Mouse (Mus musculus) hindbrain, embryonic 15.5 days (tissue): Measurements from ENCODE around the gene Phxr2. TPM values are rescaled to one million over a fixed set of nuclear protein-coding genes. Genes with fewer than 3 reads are reported as not detected.

Source experiments
- ATAC-seq: fragments of 200-750 bp; cut with Nextera tagmentation; 2 replicates; pipeline ENCODE4 v1.8.0; 2017; ENCODE audit warnings: low read depth, moderate number of reproducible peaks, moderate TSS enrichment; ENCODE audit not compliant: low FRiP score
- H3K27ac ChIP-seq: fragments of 300-500 bp; sonication (generic); replicated peaks from 2 replicates; pipeline ENCODE4 v1.5.1; 2015; ENCODE audit warnings: mild to moderate bottlenecking, inconsistent platforms
- H3K27me3 ChIP-seq: fragments of 300-500 bp; sonication (generic); 2 replicates; pipeline ENCODE4 v1.6.1; 2015; ENCODE audit warnings: control low read depth, inconsistent platforms
- H3K36me3 ChIP-seq: fragments of 300-500 bp; sonication (generic); 2 replicates; pipeline ENCODE4 v1.6.1; 2015; ENCODE audit warnings: control low read depth, inconsistent platforms
- H3K4me1 ChIP-seq: fragments of 300-500 bp; sonication (generic); replicated peaks from 2 replicates; pipeline ENCODE4 v1.6.1; 2015; ENCODE audit warnings: control low read depth, inconsistent platforms
- H3K4me2 ChIP-seq: fragments of 300-500 bp; sonication (generic); 2 replicates; pipeline ENCODE4 v1.6.1; 2015; ENCODE audit warnings: moderate library complexity, mild to moderate bottlenecking, inconsistent platforms
- H3K4me3 ChIP-seq: fragments of 300-500 bp; sonication (generic); 2 replicates; pipeline ENCODE4 v1.5.1; 2015; ENCODE audit warnings: mild to moderate bottlenecking, inconsistent platforms
- H3K9ac ChIP-seq: fragments of 300-500 bp; sonication (generic); 2 replicates; pipeline ENCODE4 v1.6.1; 2015; ENCODE audit warnings: inconsistent platforms
- H3K9me3 ChIP-seq: fragments of 300-500 bp; sonication (generic); 2 replicates; pipeline ENCODE4 v1.6.1; 2016; ENCODE audit warnings: control low read depth, inconsistent platforms
- WGBS: fragments of 180-500 bp; shearing (Covaris S2); methylation state at CpG from one replicate; pipeline ENCODE4 v1.1.7; 2015; 5-methylcytosine and 5-hydroxymethylcytosine counted together
- polyA plus RNA-seq: library from polyadenylated mRNA; unstranded; fragments of >200 nt; fragmentation: Nextera tagmentation; extraction: Ambion mirVana; gene quantifications from 2 replicates; pipeline ENCODE4 v1.2.1, GENCODE M21; 2015

Phxr2 gene
- polyA plus RNA-seq, 1 experiment from 2014 or later = not detected

DNA sequence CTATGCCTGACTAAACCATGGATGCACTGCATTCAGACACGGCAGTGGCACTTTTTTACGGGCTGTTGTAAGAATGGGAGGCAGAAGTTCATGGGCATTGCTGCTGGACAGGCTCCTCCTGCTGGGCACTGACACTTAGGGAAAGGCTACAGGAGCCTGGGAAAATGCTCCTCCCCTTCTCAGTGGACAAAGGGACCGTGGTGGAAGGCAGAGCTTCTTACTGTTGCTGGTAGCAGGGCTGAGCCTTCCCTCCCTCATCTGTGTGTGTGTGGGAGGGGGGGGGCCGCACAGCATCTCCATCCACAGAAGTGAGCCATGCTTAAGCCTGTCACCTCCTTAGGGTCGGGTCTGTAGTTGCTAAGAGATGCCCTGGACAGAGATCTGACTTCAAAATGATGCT is 5.2 kb upstream of the Phxr2 start:
- Histone ChIP-seq H3K27ac (0 out of 2 replicates have a peak overlapping the region, but pooled peaks have one; percentile 21), H3K36me3 (peaks cover 5% of the 10 kb centered on the region; the same call in 1 of the 2 replicates), H3K4me1 (peaks cover 11% of the 10 kb centered on the region; the same call in 1 of the 2 replicates), H3K9me3 (no peaks in the 10 kb centered on the region), H3K27me3 (no peaks in the 10 kb centered on the region), H3K9ac (no peak overlapping the region), H3K4me3 (no peak overlapping the region), H3K4me2 (no peak overlapping the region)
- ATAC-seq = 0 out of 2 replicates have a peak, but pooled peaks have one; percentile 20
- 48% methylated on average over 5 of the region's 5 CpGs for WGBS

DNA sequence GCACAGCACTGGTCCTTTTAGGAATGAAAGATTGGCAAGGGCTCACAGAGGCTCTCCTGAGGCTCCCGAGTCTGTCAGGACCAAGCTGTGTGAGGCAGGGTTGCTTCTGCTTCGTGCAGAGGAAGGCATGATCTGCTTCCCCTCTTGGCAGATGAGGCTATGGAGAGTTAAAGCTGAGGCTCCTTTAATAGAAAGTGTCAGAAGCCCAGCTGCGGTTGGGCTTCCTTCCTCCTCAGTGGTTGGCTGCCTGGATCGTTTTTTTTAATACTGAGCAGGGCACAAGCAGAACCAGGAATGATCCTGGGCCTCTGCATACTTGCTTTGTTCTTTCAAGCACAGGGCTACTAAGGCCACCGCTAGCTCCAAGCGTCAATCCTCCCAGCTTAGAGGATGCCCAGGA is 4.5 kb upstream of the Phxr2 start:
- 0 out of 2 replicates have a peak overlapping the region, but pooled peaks have one; percentile 21 for H3K27ac ChIP-seq

DNA sequence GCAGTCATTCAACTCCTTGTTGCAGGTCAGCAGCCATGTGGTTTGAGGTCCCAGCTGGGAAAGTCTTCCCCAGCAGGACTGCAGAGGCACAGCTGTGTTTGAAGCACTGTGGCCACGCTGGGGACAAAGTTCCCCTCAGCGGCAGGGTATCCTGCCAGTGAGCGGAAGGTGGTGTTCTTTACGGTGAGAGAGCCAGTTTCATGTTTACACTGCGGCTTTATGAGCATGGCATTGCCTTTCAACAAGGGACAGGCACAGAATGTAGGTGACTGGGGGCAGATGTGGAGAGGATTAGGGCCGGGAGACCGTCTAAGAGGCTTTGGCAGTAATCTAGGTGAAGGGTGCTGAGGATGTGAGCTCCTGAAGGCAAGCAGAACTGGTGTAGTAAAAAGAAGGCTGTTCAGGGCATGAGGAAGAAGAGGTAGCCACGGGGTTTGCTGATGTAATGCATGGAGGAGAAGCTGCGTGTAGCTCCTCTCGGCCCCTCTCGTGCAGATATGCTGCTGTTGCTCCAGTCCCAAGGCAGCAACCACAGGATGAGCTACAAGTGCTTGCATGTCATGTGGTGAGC is 1.7 kb upstream of the Phxr2 start:
- Histone ChIP-seq H3K27me3 (no peaks in the 10 kb centered on the region), H3K4me1 (peaks cover 7% of the 10 kb centered on the region; the same call in 1 of the 2 replicates)
- no peak for ATAC-seq

More for the DNA sequence above, 4.5 kb upstream of the Phxr2 start:
- H3K4me1 ChIP-seq = peaks cover 7% of the 10 kb centered on the region; the same call in 1 of the 2 replicates
- no peaks in the 10 kb centered on the region for H3K9me3 ChIP-seq
- H3K4me2 ChIP-seq = no peak overlapping the region
- 43% methylated on average over 6 of the region's 6 CpGs for WGBS
- H3K9ac ChIP-seq = no peak overlapping the region
- no peak for ATAC-seq
- H3K4me3 ChIP-seq = no peak overlapping the region
- H3K27me3 ChIP-seq = no peaks in the 10 kb centered on the region
- peaks cover 5% of the 10 kb centered on the region; the same call in 1 of the 2 replicates for H3K36me3 ChIP-seq

DNA sequence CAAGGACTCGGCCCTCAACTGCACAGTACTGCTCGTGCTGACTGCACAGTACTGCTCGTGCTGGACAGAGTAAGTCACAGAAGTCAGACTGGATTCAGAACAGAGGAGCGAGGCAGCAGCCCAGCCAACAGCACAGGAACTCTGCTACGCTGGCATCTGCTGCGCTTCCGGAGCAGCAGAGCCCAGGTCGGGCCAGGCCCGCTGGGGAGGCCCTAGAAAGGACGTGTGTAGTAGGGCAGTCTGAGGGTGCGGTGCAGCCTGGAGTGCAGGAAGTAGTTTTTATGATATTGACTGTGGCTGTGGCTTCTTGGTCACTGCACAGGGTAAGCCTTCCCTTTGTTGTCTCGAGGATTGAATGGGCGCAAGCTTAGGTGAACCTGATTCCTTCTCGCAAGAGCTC is 829 bp upstream of the Phxr2 start:
- Histone ChIP-seq H3K9me3 (no peaks in the 10 kb centered on the region), H3K27ac (no peak overlapping the region), H3K27me3 (no peaks in the 10 kb centered on the region), H3K36me3 (peaks cover 5% of the 10 kb centered on the region; the same call in 1 of the 2 replicates), H3K4me1 (peaks cover 7% of the 10 kb centered on the region; the same call in 1 of the 2 replicates), H3K4me2 (no peak overlapping the region), H3K9ac (no peak overlapping the region), H3K4me3 (no peak overlapping the region)
- ATAC-seq = no peak
- WGBS = 93% methylated on average over 14 of the region's 14 CpGs

More for the DNA sequence above, 1.7 kb upstream of the Phxr2 start:
- H3K4me3 ChIP-seq = no peak overlapping the region
- no peaks in the 10 kb centered on the region for H3K9me3 ChIP-seq
- no peak overlapping the region for H3K27ac ChIP-seq
- WGBS = 86% methylated on average over 11 of the region's 11 CpGs
- no peak overlapping the region for H3K4me2 ChIP-seq
- no peak overlapping the region for H3K9ac ChIP-seq
- H3K36me3 ChIP-seq = peaks cover 5% of the 10 kb centered on the region; the same call in 1 of the 2 replicates

DNA sequence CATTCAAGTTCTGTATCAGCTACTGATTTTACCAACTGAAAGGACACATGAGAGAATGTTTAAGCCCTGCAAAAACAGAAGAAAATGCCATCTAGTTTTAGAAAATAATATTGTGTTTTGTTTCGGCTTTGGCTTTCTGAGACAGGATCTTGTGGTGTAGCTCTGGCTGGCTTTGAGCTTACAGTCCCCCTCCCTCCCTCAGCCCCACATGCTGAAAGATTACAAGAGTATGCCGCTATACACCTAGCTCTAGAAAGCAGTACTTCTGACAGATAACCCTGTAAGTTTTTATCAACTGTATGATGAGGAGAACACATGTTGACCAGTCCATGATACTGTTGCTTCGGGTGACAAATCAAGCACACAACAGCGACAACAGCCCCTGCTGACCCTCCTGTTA is 6.7 kb downstream of the Phxr2 start:
- no peaks in the 10 kb centered on the region for H3K36me3 ChIP-seq
- no peak for ATAC-seq
- H3K9ac ChIP-seq = no peak overlapping the region
- WGBS = 90% methylated on average over 4 of the region's 4 CpGs
- H3K9me3 ChIP-seq = no peaks in the 10 kb centered on the region
- no peak overlapping the region for H3K4me2 ChIP-seq
- H3K27me3 ChIP-seq = no peaks in the 10 kb centered on the region
- H3K27ac ChIP-seq = no peak overlapping the region
- H3K4me3 ChIP-seq = no peak overlapping the region
- no peaks in the 10 kb centered on the region for H3K4me1 ChIP-seq

DNA sequence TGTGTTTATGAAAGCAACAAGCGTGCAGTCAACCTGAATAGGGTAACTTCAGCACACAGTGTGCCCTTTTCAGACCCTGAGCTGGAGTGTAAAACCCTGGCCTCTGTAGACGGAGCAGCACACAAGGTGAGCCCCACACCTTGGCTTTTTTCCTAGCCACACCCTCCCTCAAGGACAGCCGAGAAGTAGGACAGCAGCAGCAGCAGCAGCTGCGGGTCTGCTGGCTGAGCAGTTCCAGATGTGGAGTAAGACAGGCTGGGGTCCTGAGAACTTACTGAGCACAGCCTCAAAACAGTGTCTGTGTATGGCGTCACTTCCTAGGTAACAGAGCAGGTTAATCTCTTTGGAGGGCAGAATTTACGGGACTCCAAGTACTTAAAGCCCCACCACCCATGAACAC is 7.4 kb downstream of the Phxr2 start:
- Histone ChIP-seq H3K36me3 (no peaks in the 10 kb centered on the region), H3K27me3 (no peaks in the 10 kb centered on the region), H3K4me3 (no peak overlapping the region), H3K4me1 (no peaks in the 10 kb centered on the region), H3K27ac (no peak overlapping the region), H3K9me3 (no peaks in the 10 kb centered on the region), H3K9ac (no peak overlapping the region), H3K4me2 (no peak overlapping the region)
- 85% methylated on average over 6 of the region's 6 CpGs for WGBS
- ATAC-seq = no peak

DNA sequence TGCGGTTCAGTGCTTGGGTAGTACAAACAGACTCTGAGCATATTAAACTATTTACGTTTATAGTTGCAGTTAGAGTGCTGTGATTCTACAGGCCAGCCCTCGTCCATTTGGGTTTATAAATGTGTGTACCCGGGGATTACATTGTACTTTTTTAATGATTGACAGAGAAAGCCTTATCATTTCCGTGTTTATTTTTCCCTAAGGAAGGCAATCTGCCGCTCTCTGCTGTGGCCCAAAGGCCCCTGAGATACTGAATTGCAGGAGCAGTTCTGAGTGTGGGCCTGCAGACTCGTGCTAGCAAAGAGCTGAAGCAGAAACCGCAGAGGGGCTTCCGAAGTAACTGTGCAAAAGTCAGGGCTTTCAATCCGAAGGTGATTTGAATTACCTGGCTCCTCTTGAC is 8.2 kb downstream of the Phxr2 start:
- no peak for ATAC-seq
- no peak overlapping the region for H3K4me3 ChIP-seq
- peaks cover 4% of the 10 kb centered on the region; the same call in 1 of the 2 replicates for H3K4me1 ChIP-seq
- H3K9me3 ChIP-seq = no peaks in the 10 kb centered on the region
- 85% methylated on average over 10 of the region's 10 CpGs for WGBS
- no peak overlapping the region for H3K27ac ChIP-seq
- no peak overlapping the region for H3K4me2 ChIP-seq
- H3K9ac ChIP-seq = no peak overlapping the region
- no peaks in the 10 kb centered on the region for H3K36me3 ChIP-seq
- H3K27me3 ChIP-seq = no peaks in the 10 kb centered on the region

DNA sequence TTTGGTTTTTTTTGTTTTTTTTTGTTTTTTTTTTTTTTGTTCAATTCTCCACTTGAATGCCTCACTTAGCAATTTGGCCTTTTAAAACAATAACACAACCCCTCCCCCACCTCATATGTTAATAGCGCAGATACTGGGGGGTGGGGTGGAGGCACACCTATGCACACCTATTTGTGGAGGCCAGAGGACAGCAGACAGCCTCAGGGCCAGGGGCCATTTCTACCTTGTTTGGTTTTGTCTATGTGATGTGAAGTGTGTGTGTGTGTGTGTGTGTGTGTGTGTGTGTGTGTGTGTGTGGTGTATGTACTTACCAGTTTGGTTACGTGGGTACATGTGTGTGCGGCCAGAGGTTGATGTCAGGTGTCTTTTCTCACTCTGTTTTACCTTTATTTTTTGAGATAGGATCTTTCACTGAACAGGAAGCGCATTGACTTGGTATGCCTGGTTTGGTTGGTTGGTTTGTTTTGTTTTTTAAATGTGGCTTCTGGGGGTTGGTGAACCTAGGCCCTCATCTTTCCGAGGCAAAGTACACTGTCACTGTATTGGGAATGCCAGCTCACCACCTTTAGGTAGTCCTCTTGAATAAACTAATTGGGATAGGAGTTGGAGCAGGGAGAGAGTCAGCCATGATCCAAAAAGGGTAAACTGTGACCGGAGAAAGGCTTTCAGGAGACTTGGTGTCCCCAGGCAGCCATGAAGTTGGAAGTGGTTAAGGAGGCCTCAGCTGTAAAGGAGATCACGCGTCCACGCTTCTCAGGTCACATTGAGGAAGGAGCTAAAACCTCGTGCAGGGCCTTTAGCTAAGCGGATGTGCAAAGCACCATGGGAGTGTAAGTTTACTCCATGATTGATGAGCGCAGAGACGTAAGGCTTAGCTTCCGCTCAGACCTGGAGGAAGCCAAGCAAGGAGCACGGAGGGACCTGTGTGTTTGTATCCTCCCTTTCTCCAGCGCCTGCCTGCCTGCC is 9.2 kb downstream of the Phxr2 start:
- H3K4me1 ChIP-seq = peaks cover 13% of the 10 kb centered on the region; the same call in 1 of the 2 replicates
- H3K27me3 ChIP-seq = no peaks in the 10 kb centered on the region
- ATAC-seq = no peak

DNA sequence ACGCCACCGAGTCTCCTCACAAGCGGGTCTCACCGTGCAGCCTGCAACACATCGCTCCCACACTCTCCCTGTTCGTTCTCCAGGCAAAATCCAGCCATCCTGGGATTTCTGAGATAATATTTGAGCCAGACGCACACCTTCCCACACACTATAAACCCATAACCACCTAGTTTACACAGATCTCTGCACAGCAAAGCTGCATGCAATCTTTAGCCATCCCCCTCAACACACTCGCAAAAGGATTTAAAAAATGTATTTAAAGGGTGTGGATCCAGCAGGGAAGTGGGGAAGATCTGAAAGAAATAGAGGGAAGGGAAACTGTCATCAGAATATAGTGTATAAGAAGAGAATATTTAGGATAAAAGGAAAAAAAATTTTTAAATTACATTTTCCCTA is 9.9 kb downstream of the Phxr2 start:
- Histone ChIP-seq H3K9me3 (no peaks in the 10 kb centered on the region), H3K27me3 (no peaks in the 10 kb centered on the region), H3K27ac (no peak overlapping the region), H3K9ac (no peak overlapping the region), H3K4me3 (no peak overlapping the region), H3K4me2 (no peak overlapping the region), H3K36me3 (no peaks in the 10 kb centered on the region), H3K4me1 (peaks cover 17% of the 10 kb centered on the region)
- no peak for ATAC-seq
- 74% methylated on average over 8 of the region's 8 CpGs for WGBS

More for the DNA sequence above, 9.2 kb downstream of the Phxr2 start:
- Histone ChIP-seq H3K4me2 (no peak overlapping the region), H3K9ac (no peak overlapping the region), H3K9me3 (no peaks in the 10 kb centered on the region), H3K36me3 (no peaks in the 10 kb centered on the region), H3K4me3 (no peak overlapping the region), H3K27ac (no peak overlapping the region)
- WGBS = 87% methylated on average over 16 of the region's 16 CpGs

DNA sequence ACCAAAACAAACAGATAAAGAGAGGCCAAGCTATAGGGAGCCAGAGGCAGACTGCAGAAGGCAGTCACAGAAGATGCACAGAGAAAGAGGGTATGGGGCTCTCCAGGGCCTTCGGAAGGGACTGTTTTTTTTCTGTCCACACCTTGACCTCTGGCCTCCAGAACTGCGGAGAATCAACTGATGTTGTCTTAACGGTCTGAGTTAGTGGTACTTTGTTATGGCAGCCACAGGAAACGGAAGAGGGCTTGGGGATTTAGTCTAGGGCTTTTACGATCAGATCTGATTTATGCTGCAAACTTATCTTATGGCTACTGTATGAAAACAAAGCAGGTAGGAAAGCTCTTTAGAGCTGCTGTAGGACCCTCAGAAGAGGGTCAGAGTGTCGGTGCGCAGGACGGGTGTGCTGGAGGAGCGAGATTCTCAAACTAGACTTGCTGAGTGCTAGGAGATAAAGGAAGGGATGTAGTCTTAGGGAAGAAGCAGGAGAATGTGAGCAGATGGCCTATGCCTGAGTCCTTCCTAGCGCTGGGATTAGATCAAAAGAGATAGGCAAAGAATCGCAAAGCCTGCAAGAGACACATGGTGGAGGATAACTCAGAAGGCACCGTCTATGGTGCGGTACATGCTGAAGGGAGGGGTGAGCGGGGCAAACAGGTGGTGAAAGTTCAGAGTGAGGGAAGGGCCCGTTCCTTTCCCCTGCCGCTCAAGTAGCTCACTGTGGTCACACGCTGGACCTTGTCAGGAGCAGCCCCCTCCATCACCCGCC is 10.5 kb downstream of the Phxr2 start:
- H3K9ac ChIP-seq = no peak overlapping the region
- no peak for ATAC-seq
- no peaks in the 10 kb centered on the region for H3K9me3 ChIP-seq
- no peaks in the 10 kb centered on the region for H3K27me3 ChIP-seq
- H3K27ac ChIP-seq = no peak overlapping the region
- no peak overlapping the region for H3K4me3 ChIP-seq
- WGBS = 67% methylated on average over 18 of the region's 18 CpGs
- peaks cover 23% of the 10 kb centered on the region for H3K4me1 ChIP-seq
- no peak overlapping the region for H3K4me2 ChIP-seq
- no peaks in the 10 kb centered on the region for H3K36me3 ChIP-seq

DNA sequence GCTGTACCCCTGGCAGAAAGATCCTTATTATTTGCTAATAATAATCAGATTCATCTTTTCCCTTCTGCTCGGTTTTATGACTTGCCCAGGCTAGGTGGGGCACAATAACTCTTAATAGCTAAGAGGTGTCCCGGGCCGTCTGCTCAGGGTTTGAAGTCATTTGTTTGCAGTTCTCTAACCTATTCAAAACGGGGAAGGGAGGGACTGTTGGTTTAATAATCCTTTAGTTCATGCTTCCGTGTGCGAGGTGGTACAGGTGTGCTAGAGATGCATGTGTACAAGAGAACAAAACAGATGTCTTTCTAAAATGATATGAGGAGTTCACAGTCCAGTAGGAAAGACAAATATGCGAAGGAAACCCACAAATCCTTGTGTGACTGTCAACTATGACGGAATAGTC is 11.8 kb downstream of the Phxr2 start:
- Histone ChIP-seq H3K4me1 (peaks cover 26% of the 10 kb centered on the region), H3K4me2 (no peak overlapping the region), H3K27me3 (no peaks in the 10 kb centered on the region), H3K4me3 (no peak overlapping the region), H3K9me3 (no peaks in the 10 kb centered on the region), H3K36me3 (peaks cover 9% of the 10 kb centered on the region; the same call in 1 of the 2 replicates), H3K9ac (no peak overlapping the region), H3K27ac (no peak overlapping the region)
- 88% methylated on average over 8 of the region's 8 CpGs for WGBS
- no peak for ATAC-seq
